Comparison of ENCODE assay signal across 14 mouse cellular contexts in genomic region chr6:122561005-122561404, GRCm38 (mm10). TPM values are rescaled to one million over a fixed set of nuclear protein-coding genes. Genes with fewer than 3 reads are reported as not detected.
DNase-seq lines count a peak whose midpoint lies in the region; ATAC-seq and TF ChIP-seq lines count a peak whose summit lies in the region.
"Had no signal": no experiment of that assay in that cellular context is flagged by ENCODE, and none has a peak within 500 bp of the region (broad histone marks: within the 10 kb centered on the region; RNA-seq: fewer than 3 reads in every experiment).

No protein-coding gene starts in this region.

- DNase-seq in heart, adult 11 months = peak; percentile 89
- DNase-seq in heart, postnatal 36 days = no peak
- DNase-seq in neural tube, embryonic 11.5 days (ENCODE audit: low spot score) = no peak
- DNase-seq in neural tube, embryonic 10.5 days (ENCODE audit: extremely low spot score, low spot score) = no peak
- DNase-seq in frontal cortex, postnatal 36 days (ENCODE audit: low spot score in 2 of 2) = no peak
- DNase-seq in MN1 (ENCODE audit: low spot score) = no peak

- no peak overlapping the region for H3K27ac ChIP-seq in neural tube, embryonic 11.5 days (ENCODE audit: low read depth, low read length)
- no peak overlapping the region for H3K27ac ChIP-seq in intestine, postnatal 0 days (ENCODE audit: low read depth, low read length)
- no peak overlapping the region for H3K27ac ChIP-seq in stomach, embryonic 16.5 days (ENCODE audit: low read length)
- H3K27ac ChIP-seq: left cerebral cortex, adult 2 months; lung, embryonic 15.5 days had no signal

- H3K4me1 ChIP-seq in neural tube, embryonic 11.5 days (ENCODE audit: control insufficient read depth, insufficient read depth, low read length) = no peaks in the 10 kb centered on the region
- no peaks in the 10 kb centered on the region for H3K4me1 ChIP-seq in intestine, postnatal 0 days (replicated peaks; ENCODE audit: control insufficient read depth, insufficient read depth, low read length)
- H3K4me1 ChIP-seq in stomach, embryonic 16.5 days (ENCODE audit: control insufficient read depth, insufficient read depth, low read length) = no peaks in the 10 kb centered on the region

- H3K4me2 ChIP-seq in neural tube, embryonic 11.5 days (ENCODE audit: low read depth) = no peak overlapping the region
- no peak overlapping the region; the same call in 1 of the 2 replicates for H3K4me2 ChIP-seq in intestine, postnatal 0 days (replicated peaks; ENCODE audit: low read depth)
- H3K4me2 ChIP-seq in stomach, embryonic 16.5 days (ENCODE audit: low read depth, low read length) = no peak overlapping the region

- no peaks in the 10 kb centered on the region for H3K9me3 ChIP-seq in neural tube, embryonic 11.5 days (ENCODE audit: control insufficient read depth, low read length)
- H3K9me3 ChIP-seq in intestine, postnatal 0 days (ENCODE audit: control insufficient read depth) = no peaks in the 10 kb centered on the region
- no peaks in the 10 kb centered on the region for H3K9me3 ChIP-seq in stomach, embryonic 16.5 days (replicated peaks; ENCODE audit: control insufficient read depth, low read length)
- H3K9me3 ChIP-seq: lung, embryonic 15.5 days had no signal

- peak; percentile 18; the same call in 1 of the 2 replicates for ATAC-seq in neural tube, embryonic 11.5 days (ENCODE audit: insufficient read depth, low FRiP score, low TSS enrichment)
- peak; percentile 35; the same call in 1 of the 2 replicates for ATAC-seq in intestine, postnatal 0 days
- ATAC-seq in stomach, embryonic 16.5 days (ENCODE audit: insufficient read depth, low FRiP score) = peak; percentile 27; the same call in 1 of the 2 replicates
- ATAC-seq: Patski had no signal

- no peaks in the 10 kb centered on the region for H3K36me3 ChIP-seq in neural tube, embryonic 11.5 days (ENCODE audit: control insufficient read depth, insufficient read depth, low read length)
- H3K36me3 ChIP-seq in intestine, postnatal 0 days (ENCODE audit: control insufficient read depth, insufficient read depth) = no peaks in the 10 kb centered on the region
- no peaks in the 10 kb centered on the region for H3K36me3 ChIP-seq in stomach, embryonic 16.5 days (ENCODE audit: control insufficient read depth, insufficient read depth, low read length)
- H3K36me3 ChIP-seq: lung, embryonic 15.5 days had no signal

- no peak overlapping the region for H3K9ac ChIP-seq in neural tube, embryonic 11.5 days (ENCODE audit: low read length)
- H3K9ac ChIP-seq in intestine, postnatal 0 days (ENCODE audit: low read depth, low read length) = no peak overlapping the region
- H3K9ac ChIP-seq in stomach, embryonic 16.5 days (ENCODE audit: low read length) = no peak overlapping the region; the same call in 1 of the 2 replicates
- H3K9ac ChIP-seq: lung, embryonic 15.5 days had no signal

- no peak overlapping the region for H3K4me3 ChIP-seq in neural tube, embryonic 11.5 days (ENCODE audit: low read depth, low read length)
- no peak overlapping the region for H3K4me3 ChIP-seq in intestine, postnatal 0 days (ENCODE audit: low read depth, low read length)
- H3K4me3 ChIP-seq in stomach, embryonic 16.5 days (replicated peaks; ENCODE audit: low read length) = no peak overlapping the region
- H3K4me3 ChIP-seq: left cerebral cortex, adult 2 months had no signal

- WGBS in neural tube, embryonic 11.5 days = 87% methylated on average over 20 of the region's 20 CpGs
- 86% methylated on average over 20 of the region's 20 CpGs for WGBS in intestine, postnatal 0 days
- WGBS in stomach, embryonic 16.5 days = 79% methylated on average over 20 of the region's 20 CpGs

- intact Hi-C loops in heart, postnatal 36 days (cut with DNase I) = no loop called here

- no peak for TF ChIP-seq CTCF in intestine, postnatal 0 days (IDR thresholded peaks at IDR 0.05; ENCODE audit: low read depth)

- H3K27me3 ChIP-seq in neural tube, embryonic 11.5 days (ENCODE audit: control insufficient read depth, insufficient read depth, low read length) = no peaks in the 10 kb centered on the region
- H3K27me3 ChIP-seq in intestine, postnatal 0 days (replicated peaks; ENCODE audit: control insufficient read depth, insufficient read depth, low read length) = no peaks in the 10 kb centered on the region
- H3K27me3 ChIP-seq in stomach, embryonic 16.5 days (ENCODE audit: control insufficient read depth, insufficient read depth, low read length) = no peaks in the 10 kb centered on the region

RNA-seq across cellular contexts. Expression of gene Aicda, which starts 7.4 kb away (rescaled TPM):
- not detected for total RNA-seq in heart, postnatal 36 days (2021)
- polyA plus RNA-seq in neural tube, embryonic 11.5 days (2014; fragmentation: Nextera tagmentation; extraction: Ambion mirVana) = not detected in 2 replicates
- not detected in 2 replicates for polyA plus RNA-seq in intestine, postnatal 0 days (2015; fragmentation: Nextera tagmentation; extraction: Ambion mirVana)
- 0.14 TPM in 1 of 2 replicates, not detected in the other for polyA plus RNA-seq in stomach, embryonic 16.5 days (2015; fragmentation: Nextera tagmentation; extraction: Ambion mirVana)
- total RNA-seq: common myeloid progenitor, adult 5-6 weeks; gastrocnemius, adult 8-10 months; heart, postnatal 14 days; left cerebral cortex, adult 2 months had no signal
- polyA plus RNA-seq: lung, embryonic 15.5 days; Patski had no signal

RNA-seq across cellular contexts. Expression of gene Apobec1, which starts 41.2 kb away (rescaled TPM):
- total RNA-seq in heart, postnatal 36 days (2021) = 1 to 10 TPM; 6.3 to 8.0 TPM
- 1.6 and 1.9 TPM in 2 replicates for polyA plus RNA-seq in neural tube, embryonic 11.5 days (2014; fragmentation: Nextera tagmentation; extraction: Ambion mirVana)
- 23.8 and 26.0 TPM in 2 replicates for polyA plus RNA-seq in intestine, postnatal 0 days (2015; fragmentation: Nextera tagmentation; extraction: Ambion mirVana)
- 6.1 and 6.2 TPM in 2 replicates for polyA plus RNA-seq in stomach, embryonic 16.5 days (2015; fragmentation: Nextera tagmentation; extraction: Ambion mirVana)

RNA-seq across cellular contexts. Expression of gene Gdf3, which starts 48.9 kb away (rescaled TPM):
- total RNA-seq in heart, postnatal 36 days (2021) = not detected
- 0.13 TPM in 1 of 2 replicates, not detected in the other for polyA plus RNA-seq in neural tube, embryonic 11.5 days (2014; fragmentation: Nextera tagmentation; extraction: Ambion mirVana)
- polyA plus RNA-seq in intestine, postnatal 0 days (2015; fragmentation: Nextera tagmentation; extraction: Ambion mirVana) = 0.07 and 0.09 TPM in 2 replicates
- 0.14 and 0.18 TPM in 2 replicates for polyA plus RNA-seq in stomach, embryonic 16.5 days (2015; fragmentation: Nextera tagmentation; extraction: Ambion mirVana)
- total RNA-seq: gastrocnemius, adult 8-10 months; heart, postnatal 14 days; left cerebral cortex, adult 2 months had no signal
- polyA plus RNA-seq: lung, embryonic 15.5 days; Patski had no signal

RNA-seq across cellular contexts. Expression of gene Mfap5, which starts 55.4 kb away (rescaled TPM):
- 10 to 100 TPM; 41.3 to 43.4 TPM for total RNA-seq in heart, postnatal 36 days (2021)
- polyA plus RNA-seq in neural tube, embryonic 11.5 days (2014; fragmentation: Nextera tagmentation; extraction: Ambion mirVana) = 0.42 and 0.84 TPM in 2 replicates
- polyA plus RNA-seq in intestine, postnatal 0 days (2015; fragmentation: Nextera tagmentation; extraction: Ambion mirVana) = 23.6 and 30.5 TPM in 2 replicates
- polyA plus RNA-seq in stomach, embryonic 16.5 days (2015; fragmentation: Nextera tagmentation; extraction: Ambion mirVana) = 86.4 and 115 TPM in 2 replicates
- total RNA-seq: common myeloid progenitor, adult 5-6 weeks had no signal
- polyA plus RNA-seq: Patski had no signal
